Mouse (Mus musculus): Measurements from ENCODE around the gene Myh13. TPM values are rescaled to one million over a fixed set of nuclear protein-coding genes. Genes with fewer than 3 reads are reported as not detected.

Gene Myh13
- polyA plus RNA-seq, 1 experiment: not detected

DNA sequence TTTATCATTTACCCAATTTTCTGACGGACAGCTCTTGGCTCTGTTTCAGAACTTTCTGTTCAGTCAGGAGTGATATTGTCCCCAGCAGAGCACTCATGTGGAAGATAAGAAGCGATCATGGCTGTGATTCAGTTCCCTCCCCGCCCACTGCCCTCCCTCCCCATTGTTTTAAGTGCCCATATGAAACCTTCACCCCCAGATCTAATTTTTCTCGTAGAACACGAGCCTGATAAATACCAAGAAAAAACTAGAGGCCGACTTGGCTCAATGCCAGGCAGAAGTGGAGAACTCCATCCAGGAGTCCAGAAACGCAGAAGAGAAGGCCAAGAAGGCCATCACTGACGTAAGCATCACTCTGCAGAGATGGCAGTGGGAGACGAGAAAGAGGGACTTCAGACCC, 45.5 kb downstream of the Myh13 start:
- TF ChIP-seq POLR2A (IDR thresholded peaks at IDR 0.05; ENCODE audit: low read depth, low read length): no peak
- H3K4me3 ChIP-seq (ENCODE audit: insufficient read depth, low read depth, low read length): no peak overlapping the region
- no peaks in the 10 kb centered on the region for H3K27me3 ChIP-seq (replicated peaks; ENCODE audit: control insufficient read depth, insufficient read depth, low read length)
- no peak overlapping the region for H3K27ac ChIP-seq (ENCODE audit: insufficient read depth, low read depth, low read length)
- WGBS: 41% methylated on average over 9 of the region's 9 CpGs
- DNase-seq: no peak
- H3K4me1 ChIP-seq (ENCODE audit: control insufficient read depth, insufficient read depth, low read length): no peaks in the 10 kb centered on the region
- H3K36me3 ChIP-seq (ENCODE audit: control insufficient read depth, insufficient read depth, low read length): no peaks in the 10 kb centered on the region

DNA sequence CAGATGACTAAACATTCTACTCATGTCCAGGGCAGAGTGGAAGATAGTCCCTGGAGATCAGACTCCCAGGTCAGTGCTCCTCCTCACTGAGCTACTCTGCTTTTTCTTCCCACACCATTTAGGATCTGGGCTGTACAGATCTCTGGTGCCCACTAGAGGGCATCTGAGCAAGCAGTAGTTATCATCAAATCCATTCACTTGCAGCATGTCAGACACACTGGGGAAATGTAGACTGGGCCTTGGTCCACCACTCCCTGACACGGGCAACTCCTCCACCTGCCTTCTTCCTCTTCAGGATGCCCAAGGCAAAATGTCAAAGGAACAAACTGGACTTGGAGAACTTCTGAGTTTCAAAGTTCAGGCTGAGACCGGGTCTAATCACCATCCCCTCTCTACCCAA, 51.9 kb downstream of the Myh13 start:
- WGBS: 52% methylated on average over 2 of the region's 2 CpGs
- no peak overlapping the region for H3K27ac ChIP-seq (ENCODE audit: insufficient read depth, low read depth, low read length)
- no peak overlapping the region for H3K4me3 ChIP-seq (ENCODE audit: insufficient read depth, low read depth, low read length)
- no peaks in the 10 kb centered on the region for H3K36me3 ChIP-seq (ENCODE audit: control insufficient read depth, insufficient read depth, low read length)
- peak; percentile 57 for DNase-seq
- TF ChIP-seq POLR2A (IDR thresholded peaks at IDR 0.05; ENCODE audit: low read depth, low read length): no peak
- peak; percentile 73 for TF ChIP-seq CTCF (conservative IDR thresholded peaks at IDR 0.05; ENCODE audit: insufficient read depth, insufficient read length, low read depth, low read length)
- no peaks in the 10 kb centered on the region for H3K4me1 ChIP-seq (ENCODE audit: control insufficient read depth, insufficient read depth, low read length)
- H3K27me3 ChIP-seq (replicated peaks; ENCODE audit: control insufficient read depth, insufficient read depth, low read length): no peaks in the 10 kb centered on the region

DNA sequence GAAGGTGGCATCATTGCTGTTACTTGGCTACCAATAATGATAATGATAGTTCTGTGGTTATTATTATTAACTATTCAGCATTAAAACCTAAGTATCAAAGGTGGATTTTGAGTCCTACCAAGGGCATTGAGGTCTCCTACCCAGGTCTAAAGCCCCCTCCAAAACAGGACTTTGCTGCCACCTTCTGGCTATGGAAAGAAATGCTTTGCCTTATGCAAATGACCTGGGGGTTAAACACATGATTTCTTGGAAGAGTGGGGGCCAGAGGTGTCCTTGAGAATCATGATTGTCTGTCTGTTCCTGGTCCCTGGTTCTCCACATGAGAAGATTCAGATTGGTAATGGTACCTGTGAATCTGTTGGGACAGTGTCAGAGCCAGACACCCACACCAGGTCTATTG, 54.9 kb downstream of the Myh13 start:
- TF ChIP-seq POLR2A (IDR thresholded peaks at IDR 0.05; ENCODE audit: low read depth, low read length): no peak
- TF ChIP-seq CTCF (conservative IDR thresholded peaks at IDR 0.05; ENCODE audit: insufficient read depth, insufficient read length, low read depth, low read length): peak; percentile 39
- no peaks in the 10 kb centered on the region for H3K36me3 ChIP-seq (ENCODE audit: control insufficient read depth, insufficient read depth, low read length)
- no peaks in the 10 kb centered on the region for H3K4me1 ChIP-seq (ENCODE audit: control insufficient read depth, insufficient read depth, low read length)
- no peaks in the 10 kb centered on the region for H3K27me3 ChIP-seq (replicated peaks; ENCODE audit: control insufficient read depth, insufficient read depth, low read length)
- DNase-seq: no peak
- no peak overlapping the region for H3K27ac ChIP-seq (ENCODE audit: insufficient read depth, low read depth, low read length)
- no peak overlapping the region for H3K4me3 ChIP-seq (ENCODE audit: insufficient read depth, low read depth, low read length)

DNA sequence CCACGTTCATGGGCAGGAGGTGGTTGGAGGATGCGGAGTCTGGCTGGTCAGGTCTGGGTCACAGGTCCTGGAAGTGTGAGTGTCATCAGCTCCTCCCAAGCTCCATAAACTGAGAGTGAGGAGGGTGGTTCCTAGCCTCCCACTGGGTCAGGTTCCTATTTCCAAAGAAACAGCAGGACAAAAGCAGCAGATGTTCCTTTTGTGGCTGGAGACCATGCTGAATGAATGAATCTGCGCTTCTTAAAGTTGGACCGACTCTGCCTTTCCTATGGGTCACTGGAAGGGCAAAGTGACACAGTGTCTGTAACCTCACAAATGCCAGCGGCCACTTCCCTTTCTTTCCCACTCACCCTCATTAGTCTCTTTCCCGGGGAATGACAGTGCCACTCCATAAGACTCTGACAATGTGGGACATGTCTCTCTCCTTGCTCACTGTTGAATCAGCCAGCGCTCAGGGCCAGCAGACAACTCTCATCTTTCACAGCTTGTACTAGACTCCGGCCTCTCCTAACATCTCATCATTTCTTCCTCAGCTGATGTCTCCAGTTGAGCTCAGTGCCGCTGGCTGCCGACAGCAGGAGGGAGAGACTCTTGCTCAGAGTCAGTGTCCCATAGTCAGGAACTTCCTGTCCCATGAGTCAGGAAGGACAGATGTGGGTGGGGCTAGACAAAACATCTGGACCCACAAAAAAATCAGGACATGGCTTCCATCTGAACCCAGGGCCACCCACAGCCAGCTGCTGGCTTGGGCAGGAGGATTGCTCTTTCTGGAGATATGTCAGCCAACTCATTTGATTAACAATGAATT, 58.4 kb downstream of the Myh13 start:
- no peak for TF ChIP-seq POLR2A (IDR thresholded peaks at IDR 0.05; ENCODE audit: low read depth, low read length)
- H3K27ac ChIP-seq (ENCODE audit: insufficient read depth, low read depth, low read length): 0 out of 2 replicates have a peak overlapping the region, but pooled peaks have one; percentile 17
- DNase-seq: peak; percentile 60
- no peak overlapping the region for H3K4me3 ChIP-seq (ENCODE audit: insufficient read depth, low read depth, low read length)
- WGBS: 12% methylated on average over 10 of the region's 10 CpGs
- H3K36me3 ChIP-seq (ENCODE audit: control insufficient read depth, insufficient read depth, low read length): no peaks in the 10 kb centered on the region
- no peaks in the 10 kb centered on the region for H3K27me3 ChIP-seq (replicated peaks; ENCODE audit: control insufficient read depth, insufficient read depth, low read length)
- no peaks in the 10 kb centered on the region for H3K4me1 ChIP-seq (ENCODE audit: control insufficient read depth, insufficient read depth, low read length)

DNA sequence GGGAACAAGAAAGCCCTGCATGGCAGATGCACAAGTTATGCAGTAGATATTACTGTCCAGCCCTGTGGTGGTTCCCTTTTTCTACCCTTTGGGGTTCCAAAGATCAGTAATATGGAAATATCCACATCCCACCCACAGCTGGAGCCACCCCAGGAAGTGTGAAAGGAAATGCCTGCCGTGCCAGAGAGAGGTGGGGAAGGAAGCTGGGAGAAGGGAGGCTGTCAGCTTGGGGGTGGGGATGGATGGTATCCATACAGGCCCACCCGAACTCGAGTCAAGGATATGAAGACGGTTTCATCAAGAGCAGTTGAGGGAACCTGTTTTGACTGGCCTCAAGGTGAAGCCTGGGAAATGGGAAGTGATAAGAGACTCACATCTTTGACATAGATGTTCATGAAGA, 60.4 kb downstream of the Myh13 start:
- Histone ChIP-seq H3K36me3 (ENCODE audit: control insufficient read depth, insufficient read depth, low read length) (no peaks in the 10 kb centered on the region), H3K27me3 (replicated peaks; ENCODE audit: control insufficient read depth, insufficient read depth, low read length) (no peaks in the 10 kb centered on the region), H3K4me3 (ENCODE audit: insufficient read depth, low read depth, low read length) (no peak overlapping the region), H3K27ac (ENCODE audit: insufficient read depth, low read depth, low read length) (no peak overlapping the region), H3K4me1 (ENCODE audit: control insufficient read depth, insufficient read depth, low read length) (no peaks in the 10 kb centered on the region)
- 62% methylated on average over 4 of the region's 4 CpGs for WGBS
- TF ChIP-seq POLR2A (IDR thresholded peaks at IDR 0.05; ENCODE audit: low read depth, low read length) (no peak), CTCF (conservative IDR thresholded peaks at IDR 0.05; ENCODE audit: insufficient read depth, insufficient read length, low read depth, low read length) (no peak)
- peak; percentile 63 for DNase-seq

DNA sequence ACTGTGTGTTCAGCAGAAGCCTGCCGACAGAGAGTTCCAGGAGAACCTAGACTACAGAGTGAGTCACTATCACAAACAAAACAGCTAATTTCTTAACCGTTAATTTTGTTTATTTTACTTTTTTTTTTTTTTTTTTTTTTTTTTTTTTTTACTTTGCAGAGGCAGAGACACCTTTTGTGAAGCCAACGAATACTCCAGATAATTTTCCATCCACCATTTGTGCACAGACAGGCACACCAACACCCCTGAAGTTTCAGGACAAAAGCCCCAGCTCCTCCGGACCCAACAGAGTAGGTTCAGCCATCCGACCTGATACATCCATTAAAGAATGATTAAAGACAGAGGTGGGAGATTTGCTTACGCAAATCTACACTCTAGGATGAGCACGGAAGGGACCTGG, 63.2 kb downstream of the Myh13 start:
- no peak overlapping the region for H3K27ac ChIP-seq (ENCODE audit: insufficient read depth, low read depth, low read length)
- TF ChIP-seq POLR2A (IDR thresholded peaks at IDR 0.05; ENCODE audit: low read depth, low read length) (no peak), CTCF (conservative IDR thresholded peaks at IDR 0.05; ENCODE audit: insufficient read depth, insufficient read length, low read depth, low read length) (no peak)
- no peak for DNase-seq
- H3K4me3 ChIP-seq (ENCODE audit: insufficient read depth, low read depth, low read length): no peak overlapping the region
- H3K36me3 ChIP-seq (ENCODE audit: control insufficient read depth, insufficient read depth, low read length): no peaks in the 10 kb centered on the region
- no peaks in the 10 kb centered on the region for H3K4me1 ChIP-seq (ENCODE audit: control insufficient read depth, insufficient read depth, low read length)
- 75% methylated on average over 7 of the region's 7 CpGs for WGBS
- H3K27me3 ChIP-seq (replicated peaks; ENCODE audit: control insufficient read depth, insufficient read depth, low read length): no peaks in the 10 kb centered on the region

DNA sequence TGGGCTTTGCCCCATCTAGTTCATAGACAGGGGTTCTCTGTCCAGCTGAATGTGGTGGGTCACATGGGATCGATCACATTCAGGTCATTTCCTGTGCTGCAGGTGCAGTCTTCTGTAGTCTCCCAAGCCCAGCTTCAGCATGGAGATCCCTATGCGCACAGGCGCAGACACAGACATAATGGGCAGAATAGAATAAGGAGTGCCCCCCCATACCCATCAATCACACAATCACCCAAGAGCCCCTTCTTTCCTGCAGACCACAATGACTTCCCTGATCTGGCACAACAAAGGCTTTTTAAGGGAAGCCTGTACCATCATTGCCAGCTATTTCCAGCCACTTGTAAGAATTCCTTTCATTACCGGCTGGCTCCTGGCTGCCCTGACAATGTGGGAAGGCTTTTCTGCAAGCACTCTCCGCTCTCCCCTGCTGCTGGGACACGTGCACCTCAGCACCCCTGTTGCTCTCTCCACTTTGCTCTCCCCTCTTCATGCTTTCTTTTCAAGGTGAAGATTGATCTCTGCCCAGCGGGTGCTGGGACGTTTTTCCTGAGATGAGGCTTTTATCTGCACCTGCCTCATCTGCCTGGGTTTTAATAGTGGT, 65.5 kb downstream of the Myh13 start:
- no peak overlapping the region for H3K4me3 ChIP-seq (ENCODE audit: insufficient read depth, low read depth, low read length)
- WGBS: 43% methylated on average over 8 of the region's 8 CpGs
- no peak for DNase-seq
- H3K27me3 ChIP-seq (replicated peaks; ENCODE audit: control insufficient read depth, insufficient read depth, low read length): no peaks in the 10 kb centered on the region
- no peak overlapping the region for H3K27ac ChIP-seq (ENCODE audit: insufficient read depth, low read depth, low read length)
- TF ChIP-seq CTCF (conservative IDR thresholded peaks at IDR 0.05; ENCODE audit: insufficient read depth, insufficient read length, low read depth, low read length) (no peak), POLR2A (IDR thresholded peaks at IDR 0.05; ENCODE audit: low read depth, low read length) (no peak)
- H3K36me3 ChIP-seq (ENCODE audit: control insufficient read depth, insufficient read depth, low read length): no peaks in the 10 kb centered on the region
- H3K4me1 ChIP-seq (ENCODE audit: control insufficient read depth, insufficient read depth, low read length): no peaks in the 10 kb centered on the region

Data from kidney, adult 2 months (tissue).